Mouse (Mus musculus) heart, embryonic 13.5 days (tissue): ENCODE data around the gene Rit1. TPM values are rescaled to one million over a fixed set of nuclear protein-coding genes. Genes with fewer than 3 reads are reported as not detected.
"Not testable (repeated sequence)": the region's sequence is repeated elsewhere in the genome, so short reads cannot be mapped to it uniquely, and the experiment has no call there.

Experiments used
- ATAC-seq: fragments of 200-750 bp; cut with Nextera tagmentation; 2 replicates; pipeline ENCODE4 v1.8.0; 2017; ENCODE audit warnings: moderate TSS enrichment; ENCODE audit not compliant: insufficient number of reproducible peaks, low FRiP score, low TSS enrichment; ENCODE audit errors: extremely low read depth
- H3K27ac ChIP-seq: fragments of 300-500 bp; sonication (generic); replicated peaks from 2 replicates; pipeline ENCODE4 v1.5.1; 2015; ENCODE audit warnings: moderate library complexity, mild to moderate bottlenecking, inconsistent platforms
- H3K27me3 ChIP-seq: fragments of 300-500 bp; sonication (generic); replicated peaks from 2 replicates; pipeline ENCODE4 v1.6.1; 2015; ENCODE audit warnings: mild to moderate bottlenecking, inconsistent platforms
- H3K36me3 ChIP-seq: fragments of 300-500 bp; sonication (generic); 2 replicates; pipeline ENCODE4 v1.6.1; 2015; ENCODE audit warnings: mild to moderate bottlenecking, inconsistent platforms
- H3K4me1 ChIP-seq: fragments of 300-500 bp; sonication (generic); 2 replicates; pipeline ENCODE4 v1.6.1; 2015; ENCODE audit warnings: inconsistent platforms
- H3K4me2 ChIP-seq: fragments of 300-500 bp; sonication (generic); 2 replicates; pipeline ENCODE4 v1.6.1; 2015; ENCODE audit warnings: inconsistent platforms, mild to moderate bottlenecking, moderate library complexity
- H3K4me3 ChIP-seq: fragments of 300-500 bp; sonication (generic); 2 replicates; pipeline ENCODE4 v1.5.1; 2015; ENCODE audit warnings: moderate library complexity, mild to moderate bottlenecking, inconsistent platforms
- H3K9ac ChIP-seq: fragments of 300-500 bp; sonication (generic); 2 replicates; pipeline ENCODE4 v1.6.1; 2015; ENCODE audit warnings: inconsistent platforms, mild to moderate bottlenecking, moderate library complexity
- H3K9me3 ChIP-seq: fragments of 300-500 bp; sonication (generic); 2 replicates; pipeline ENCODE4 v1.6.1; 2016; ENCODE audit warnings: inconsistent platforms
- WGBS: fragments of 180-500 bp; shearing (Covaris S2); methylation state at CpG from one replicate; pipeline ENCODE4 v1.1.7; 2015; ENCODE audit warnings: mixed read lengths; 5-methylcytosine and 5-hydroxymethylcytosine counted together
- polyA plus RNA-seq: library from polyadenylated mRNA; unstranded; fragments of >200 nt; fragmentation: Nextera tagmentation; extraction: Ambion mirVana; gene quantifications from 2 replicates; pipeline ENCODE4 v1.2.1, GENCODE M21; 2015

Rit1 gene
- polyA plus RNA-seq, 1 experiment from 2014 or later: 51.7 TPM

DNA sequence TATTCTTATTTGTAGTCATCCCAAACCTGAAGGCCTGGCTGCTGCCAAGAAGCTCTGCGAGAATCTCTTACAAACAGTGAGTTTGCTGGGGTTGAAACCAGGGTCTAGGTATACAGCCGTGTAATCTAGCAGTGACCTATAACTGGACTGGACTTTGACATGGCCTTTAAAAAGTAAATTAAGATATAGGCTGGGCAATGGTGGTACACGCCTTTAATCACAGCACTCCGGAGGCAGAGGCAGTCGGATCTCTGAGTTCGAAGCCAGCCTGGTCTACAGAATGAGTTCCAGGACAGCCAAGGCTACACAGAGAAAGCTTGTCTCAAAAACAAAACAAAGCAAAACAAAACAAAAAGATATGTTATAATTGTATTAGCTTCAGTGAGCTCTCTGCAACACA, 17.8 kb upstream of the Rit1 start:
- H3K4me1 ChIP-seq: peaks cover 23% of the 10 kb centered on the region
- no peak overlapping the region for H3K27ac ChIP-seq
- H3K9me3 ChIP-seq: no peaks in the 10 kb centered on the region
- H3K9ac ChIP-seq: no peak overlapping the region
- ATAC-seq: no peak
- H3K4me3 ChIP-seq: no peak overlapping the region
- peaks cover 96% of the 10 kb centered on the region for H3K36me3 ChIP-seq
- no peaks in the 10 kb centered on the region for H3K27me3 ChIP-seq
- H3K4me2 ChIP-seq: no peak overlapping the region
- 93% methylated on average over 6 of the region's 6 CpGs for WGBS

DNA sequence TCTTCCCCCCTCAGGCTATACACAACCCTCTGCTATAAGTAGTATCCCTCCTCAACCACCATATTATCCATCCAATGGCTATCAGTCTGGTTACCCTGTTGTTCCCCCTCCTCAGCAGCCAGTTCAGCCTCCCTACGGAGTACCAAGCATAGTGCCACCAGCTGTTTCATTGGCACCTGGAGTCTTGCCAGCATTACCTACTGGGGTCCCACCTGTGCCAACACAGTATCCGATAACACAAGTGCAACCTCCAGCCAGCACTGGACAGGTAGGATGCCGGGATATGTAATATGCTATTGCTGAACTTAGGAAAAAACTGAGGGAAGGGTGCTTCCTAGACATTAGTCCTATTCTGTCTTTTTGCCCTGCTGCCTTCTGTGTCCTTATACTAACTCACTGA, 16.4 kb upstream of the Rit1 start:
- Histone ChIP-seq H3K9me3 (no peaks in the 10 kb centered on the region), H3K36me3 (peaks cover 96% of the 10 kb centered on the region), H3K4me2 (no peak overlapping the region), H3K27me3 (no peaks in the 10 kb centered on the region), H3K27ac (peak overlapping the region; percentile 13; the same call in 1 of the 2 replicates), H3K4me3 (no peak overlapping the region), H3K9ac (no peak overlapping the region), H3K4me1 (peaks cover 23% of the 10 kb centered on the region)
- no peak for ATAC-seq
- WGBS: 85% methylated on average over 3 of the region's 3 CpGs

DNA sequence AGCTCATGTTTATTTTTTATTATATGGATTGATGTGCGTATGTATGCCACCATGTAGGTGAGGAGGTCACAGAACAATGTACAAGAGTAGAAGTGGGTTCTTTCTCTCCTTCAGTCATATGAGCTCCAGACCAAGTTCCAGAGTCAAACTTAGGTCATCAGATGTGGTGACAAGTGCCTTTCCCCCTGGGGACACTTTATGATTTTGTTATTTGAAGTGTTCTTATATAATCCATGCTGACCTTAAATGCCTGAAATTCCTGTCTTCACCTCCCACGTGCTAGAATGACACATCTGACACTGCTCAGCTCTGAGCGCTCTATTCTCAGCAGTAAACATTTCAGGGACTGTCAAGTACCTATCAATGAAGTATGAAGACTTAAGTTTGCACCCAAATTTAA, 15.4 kb upstream of the Rit1 start:
- no peaks in the 10 kb centered on the region for H3K27me3 ChIP-seq
- H3K36me3 ChIP-seq: peaks cover 96% of the 10 kb centered on the region
- H3K4me2 ChIP-seq: no peak overlapping the region
- H3K4me3 ChIP-seq: no peak overlapping the region
- no peak; the same call in 1 of the 2 replicates for ATAC-seq
- H3K27ac ChIP-seq: peak overlapping the region; percentile 59
- H3K4me1 ChIP-seq: peaks cover 23% of the 10 kb centered on the region
- H3K9me3 ChIP-seq: no peaks in the 10 kb centered on the region
- WGBS: 43% methylated on average over 3 of the region's 3 CpGs
- H3K9ac ChIP-seq: no peak overlapping the region

DNA sequence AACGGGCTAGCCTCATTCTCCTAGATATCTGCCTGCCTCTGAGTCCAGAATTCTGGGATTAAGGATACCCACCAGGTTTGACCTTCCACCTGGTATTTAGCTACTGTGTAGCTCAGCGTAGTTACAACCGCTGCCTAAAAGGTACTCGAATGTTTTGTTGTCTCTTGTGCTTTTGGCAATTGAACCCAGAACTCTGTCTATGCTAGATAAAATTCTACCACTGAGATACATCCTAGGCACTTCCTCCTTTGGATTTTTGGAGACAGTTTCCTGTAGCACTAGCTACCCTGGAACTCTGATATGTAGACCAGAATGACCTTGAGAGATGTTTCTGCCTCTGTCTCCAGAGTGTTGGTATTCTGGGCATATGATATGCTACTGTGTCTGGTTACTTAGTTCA, 2.9 kb upstream of the Rit1 start:
- H3K4me3 ChIP-seq: no peak overlapping the region
- 90% methylated on average over 4 of the region's 4 CpGs for WGBS
- no peak overlapping the region for H3K4me2 ChIP-seq
- no peaks in the 10 kb centered on the region for H3K27me3 ChIP-seq
- H3K27ac ChIP-seq: no peak overlapping the region
- H3K36me3 ChIP-seq: peaks cover 65% of the 10 kb centered on the region
- no peaks in the 10 kb centered on the region for H3K9me3 ChIP-seq
- peaks cover 14% of the 10 kb centered on the region for H3K4me1 ChIP-seq
- H3K9ac ChIP-seq: no peak overlapping the region
- ATAC-seq: no peak

DNA sequence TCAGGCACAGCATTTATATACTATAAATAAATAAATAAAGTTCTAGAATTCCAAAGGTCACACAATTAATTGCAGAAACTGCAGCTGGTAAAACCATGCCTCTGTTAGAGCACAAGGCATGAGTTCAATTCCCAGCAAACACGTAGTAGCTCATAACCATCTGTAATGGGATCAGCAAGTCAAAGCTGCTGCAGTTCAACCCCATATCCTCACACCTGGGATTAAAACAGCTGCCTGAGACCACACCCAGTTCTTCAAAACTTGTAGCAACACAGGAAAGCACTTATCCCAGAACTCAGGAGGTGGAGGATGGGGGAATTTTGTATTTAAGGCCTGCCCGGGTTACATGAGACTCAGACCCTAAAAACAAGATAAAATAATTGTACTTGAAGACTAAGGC, 1.9 kb upstream of the Rit1 start:
- 67% methylated on average over 2 of the region's 2 CpGs for WGBS
- peaks cover 64% of the 10 kb centered on the region for H3K36me3 ChIP-seq

DNA sequence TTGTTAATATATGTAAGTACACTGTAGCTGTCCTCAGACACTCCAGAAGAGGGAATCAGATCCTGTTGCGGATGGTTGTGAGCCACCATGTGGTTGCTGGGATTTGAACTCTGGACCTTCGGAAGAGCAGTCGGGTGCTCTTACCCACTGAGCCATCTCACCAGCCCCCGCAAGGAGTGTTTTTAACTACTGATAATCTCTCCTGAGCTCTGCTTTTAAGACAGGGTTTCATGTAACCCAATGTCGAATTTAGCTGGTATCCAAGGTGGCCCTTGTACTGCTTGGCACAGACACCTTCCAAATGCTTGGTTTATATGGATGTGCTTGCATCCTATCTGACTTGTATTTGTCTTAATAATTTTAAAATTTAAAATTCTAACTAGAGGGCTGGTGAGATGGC, 922 bp upstream of the Rit1 start:
- H3K9ac ChIP-seq, H3K27me3 ChIP-seq, ATAC-seq, H3K4me3 ChIP-seq, H3K4me2 ChIP-seq, H3K9me3 ChIP-seq, H3K27ac ChIP-seq: not testable (repeated sequence)
- peaks cover 32% of the 10 kb centered on the region for H3K4me1 ChIP-seq
- H3K36me3 ChIP-seq: peaks cover 64% of the 10 kb centered on the region
- 86% methylated on average over 5 of the region's 5 CpGs for WGBS

More for the DNA sequence above, 1.9 kb upstream of the Rit1 start:
- no peak overlapping the region for H3K4me2 ChIP-seq
- no peak for ATAC-seq
- H3K4me3 ChIP-seq: no peak overlapping the region
- H3K4me1 ChIP-seq: peaks cover 24% of the 10 kb centered on the region
- no peak overlapping the region for H3K9ac ChIP-seq
- H3K27ac ChIP-seq: no peak overlapping the region
- no peaks in the 10 kb centered on the region for H3K27me3 ChIP-seq
- H3K9me3 ChIP-seq: no peaks in the 10 kb centered on the region

DNA sequence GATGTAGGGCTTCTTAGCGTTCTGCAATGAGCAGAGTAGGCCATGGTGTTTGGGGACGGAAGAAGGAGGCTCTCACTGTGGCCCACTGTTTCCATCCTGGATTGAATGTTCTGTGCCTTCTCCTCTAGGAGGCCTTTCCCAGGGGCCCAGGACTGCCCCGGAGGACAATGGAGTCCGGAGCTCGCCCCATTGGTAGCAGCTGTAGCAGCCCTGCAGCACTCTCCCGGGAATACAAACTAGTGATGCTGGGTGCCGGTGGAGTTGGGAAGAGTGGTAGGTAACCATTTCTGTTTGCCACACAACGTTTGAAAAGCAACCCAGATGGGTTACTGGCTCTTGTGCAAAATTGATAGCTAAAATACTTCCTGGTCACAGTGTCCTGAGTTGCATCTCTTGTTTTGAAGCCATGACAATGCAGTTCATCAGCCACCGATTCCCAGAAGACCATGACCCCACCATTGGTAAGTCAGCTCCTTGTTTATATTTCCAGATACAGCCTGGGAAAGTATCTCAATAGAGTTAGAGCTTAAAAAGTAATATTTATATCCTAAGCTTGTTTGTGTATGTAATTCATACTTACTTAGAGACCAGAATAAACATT, 660 bp downstream of the Rit1 start:
- peaks cover 64% of the 10 kb centered on the region for H3K36me3 ChIP-seq
- peak overlapping the region; percentile 81 for H3K4me2 ChIP-seq
- WGBS: 6% methylated on average over 9 of the region's 9 CpGs
- no peaks in the 10 kb centered on the region for H3K9me3 ChIP-seq
- H3K4me1 ChIP-seq: peaks cover 32% of the 10 kb centered on the region
- H3K4me3 ChIP-seq: peak overlapping the region; percentile 72
- H3K9ac ChIP-seq: peak overlapping the region; percentile 90
- ATAC-seq: 0 out of 2 replicates have a peak, but pooled peaks have one; percentile 21
- H3K27me3 ChIP-seq: no peaks in the 10 kb centered on the region
- H3K27ac ChIP-seq: peak overlapping the region; percentile 81

DNA sequence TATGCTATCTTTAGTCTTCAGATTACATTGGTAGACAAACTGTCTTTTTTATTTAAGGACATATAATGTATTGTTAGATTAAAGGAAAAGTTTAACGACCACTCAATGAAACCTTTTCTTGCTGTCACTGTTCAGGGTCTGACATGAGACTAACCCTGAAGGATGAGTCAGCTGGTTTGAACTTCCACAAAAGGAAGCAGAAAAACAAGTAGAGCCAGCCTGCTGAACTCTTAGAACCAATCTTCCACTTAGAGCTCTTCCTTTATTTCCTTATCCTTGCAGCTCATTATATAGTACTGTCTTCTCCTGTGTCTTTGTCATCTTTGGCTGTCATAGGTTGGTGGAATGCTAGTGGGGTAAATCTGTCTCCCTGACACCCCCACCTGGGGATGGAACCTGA, 1.2 kb downstream of the Rit1 start:
- ATAC-seq: no peak; the same call in 1 of the 2 replicates
- Histone ChIP-seq H3K4me2 (peak overlapping the region; percentile 81), H3K27me3 (no peaks in the 10 kb centered on the region), H3K9ac (peak overlapping the region; percentile 72), H3K9me3 (no peaks in the 10 kb centered on the region), H3K4me1 (peaks cover 32% of the 10 kb centered on the region), H3K4me3 (peak overlapping the region; percentile 72), H3K27ac (peak overlapping the region; percentile 84), H3K36me3 (peaks cover 59% of the 10 kb centered on the region)
- WGBS: 35% methylated on average over 1 of the region's 1 CpGs

DNA sequence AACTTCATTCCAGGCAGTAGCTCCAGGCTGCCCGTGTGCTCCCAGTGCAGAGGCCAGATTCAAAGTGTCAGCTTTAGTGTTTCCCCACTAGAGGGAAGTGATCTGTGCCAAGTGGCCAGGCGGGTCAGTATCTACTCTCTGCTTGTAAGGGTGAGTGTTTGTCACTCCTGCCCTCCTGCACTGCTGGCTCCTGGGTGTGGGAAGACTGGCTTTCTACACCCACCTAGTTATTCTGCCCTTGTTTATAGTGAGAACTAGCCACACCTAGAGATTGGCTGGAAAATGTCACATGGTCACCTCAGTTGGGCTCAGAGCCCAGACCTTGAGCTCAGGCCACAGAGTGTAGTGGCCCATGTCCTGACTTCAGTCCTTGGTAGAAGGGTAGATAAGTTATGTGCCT, 2.5 kb downstream of the Rit1 start:
- H3K27me3 ChIP-seq: no peaks in the 10 kb centered on the region
- H3K27ac ChIP-seq: peak overlapping the region; percentile 84
- WGBS: 35% methylated on average over 2 of the region's 2 CpGs
- peaks cover 32% of the 10 kb centered on the region for H3K4me1 ChIP-seq
- H3K9me3 ChIP-seq: peaks cover 4% of the 10 kb centered on the region
- peak overlapping the region; percentile 81 for H3K4me2 ChIP-seq
- peak; percentile 76 for ATAC-seq
- H3K9ac ChIP-seq: peak overlapping the region; percentile 72
- H3K36me3 ChIP-seq: peaks cover 59% of the 10 kb centered on the region
- H3K4me3 ChIP-seq: peak overlapping the region; percentile 72

DNA sequence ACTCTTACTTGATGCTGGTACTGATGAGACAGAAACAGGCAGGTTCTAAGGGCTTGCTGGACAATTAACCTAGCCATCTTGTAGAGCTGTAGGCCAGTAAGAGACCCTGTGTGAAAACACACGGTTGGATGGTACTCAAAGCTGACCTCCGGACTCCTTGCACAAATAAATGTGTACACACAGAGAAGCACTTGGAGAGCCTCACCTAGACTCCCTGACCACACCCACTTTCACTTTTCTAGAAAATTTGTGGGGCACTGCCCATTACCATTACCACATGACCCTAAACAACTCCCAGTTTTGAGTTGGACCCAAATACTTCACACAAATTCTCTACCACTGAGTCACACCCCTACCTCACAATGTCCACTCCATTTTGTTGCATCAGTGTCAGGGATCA, 19.9 kb downstream of the Rit1 start:
- no peak for ATAC-seq
- Histone ChIP-seq H3K27me3 (no peaks in the 10 kb centered on the region), H3K27ac (no peak overlapping the region), H3K4me3 (no peak overlapping the region), H3K9me3 (0 out of 2 replicates have a peak, but pooled peaks cover 4% of the 10 kb centered on the region), H3K36me3 (peaks cover 13% of the 10 kb centered on the region), H3K9ac (no peak overlapping the region), H3K4me1 (no peaks in the 10 kb centered on the region), H3K4me2 (no peak overlapping the region)
- 83% methylated on average over 2 of the region's 2 CpGs for WGBS

DNA sequence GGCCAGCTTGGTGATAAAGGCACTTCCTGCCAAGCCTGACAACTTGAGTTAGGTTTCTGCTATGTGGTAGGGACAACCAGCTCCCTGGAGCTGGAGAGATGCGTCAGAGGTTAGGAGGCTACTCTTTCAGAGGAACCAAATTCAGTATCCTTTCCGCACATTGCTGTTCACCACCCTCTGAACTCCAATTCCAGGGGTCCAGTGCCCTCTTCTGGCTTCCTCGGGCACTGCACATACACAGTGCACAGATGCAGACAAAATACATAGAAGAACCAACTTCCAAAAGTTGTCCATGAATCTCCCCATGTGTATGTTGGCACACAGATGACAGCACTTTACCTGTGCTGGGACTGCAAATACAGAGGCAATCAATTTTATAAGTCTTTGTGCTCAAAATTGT, 22.0 kb downstream of the Rit1 start:
- Histone ChIP-seq H3K9ac (no peak overlapping the region), H3K4me2 (no peak overlapping the region), H3K36me3 (no peaks in the 10 kb centered on the region), H3K27ac (no peak overlapping the region), H3K9me3 (no peaks in the 10 kb centered on the region), H3K4me1 (no peaks in the 10 kb centered on the region), H3K27me3 (no peaks in the 10 kb centered on the region), H3K4me3 (no peak overlapping the region)
- WGBS: 51% methylated on average over 3 of the region's 3 CpGs
- no peak for ATAC-seq

DNA sequence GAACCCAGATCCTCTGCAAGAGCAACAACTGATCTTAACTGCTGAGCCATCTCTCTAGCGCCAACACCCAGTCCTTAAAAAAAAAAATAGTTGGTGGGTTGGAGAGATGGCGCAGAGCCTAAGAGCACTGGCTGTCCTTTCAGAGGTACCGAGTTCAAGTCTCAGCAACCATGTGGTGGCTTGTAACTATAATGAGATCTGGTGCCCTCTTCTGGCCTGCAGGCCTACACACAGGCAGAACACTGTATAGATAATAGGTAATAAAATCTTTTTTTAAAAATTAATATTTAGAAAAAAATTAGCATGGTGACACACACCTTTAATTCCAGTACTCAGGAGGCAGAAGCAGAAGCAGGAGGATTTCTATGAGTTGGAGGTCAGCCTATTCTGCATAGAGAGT, 23.5 kb downstream of the Rit1 start:
- Histone ChIP-seq H3K4me1 (no peaks in the 10 kb centered on the region), H3K36me3 (peaks cover 11% of the 10 kb centered on the region), H3K9me3 (no peaks in the 10 kb centered on the region), H3K9ac (no peak overlapping the region), H3K27ac (no peak overlapping the region), H3K27me3 (no peaks in the 10 kb centered on the region), H3K4me3 (no peak overlapping the region), H3K4me2 (no peak overlapping the region)
- WGBS: 77% methylated on average over 3 of the region's 3 CpGs
- no peak for ATAC-seq
